Mouse (Mus musculus) left cerebral cortex, postnatal 14 days (tissue): ENCODE measurements around the gene Nemp1. TPM values are rescaled to one million over a fixed set of nuclear protein-coding genes. Genes with fewer than 3 reads are reported as not detected.

Experiments used
- DNase-seq, 2 experiments: peaks; one replicate each; pipeline ENCODE4 v3.0.0; 2021 to 2022; ENCODE audit warnings: low spot score in 2 of 2, mixed read lengths in 1 of 2
- intact Hi-C: fragments of 180-260 bp; cut with DNase I; formaldehyde crosslinking; loops from one replicate; pipeline ENCODE4 v1.15.1; 2025
- total RNA-seq, 2 experiments: library from RNA; stranded (reverse); gene quantifications; 2 replicates each; pipeline ENCODE4 v1.2.3; 2021

The Nemp1 gene
- total RNA-seq, 2 experiments from 2014 or later = 3.9 to 4.6 TPM

- intact Hi-C loops = no loop called here
- peak; percentile 84 to 86 for DNase-seq
Observed at GRCm38 (mm10) chr10:127668093-127669050, 1.7 kb downstream of the Nemp1 start, which contains the start of gene Nab2. Gene Nab2 (minus strand): TSS chr10:127668568.

- peak; percentile 74 to 89 for DNase-seq
- intact Hi-C loops = no loop called here
Observed at GRCm38 (mm10) chr10:127669170-127669569, 2.5 kb downstream of the Nemp1 start.

- intact Hi-C loops = loop anchor here (10.0 kb wide), 1 partner anchor 335 kb away; the partner anchor contains the start of gene Hsd17b6
- no peak for DNase-seq
Observed at GRCm38 (mm10) chr10:127670185-127670584, 3.5 kb downstream of the Nemp1 start.

- intact Hi-C loops = loop anchor here (10.0 kb wide), 1 partner anchor 334 kb away; the partner anchor contains the start of gene Hsd17b6
- no peak for DNase-seq
Observed at GRCm38 (mm10) chr10:127671276-127671675, 4.6 kb downstream of the Nemp1 start.

GRCm38 (mm10) chr10:127674046-127674655 lies 7.5 kb downstream of the Nemp1 start:
- intact Hi-C loops = loop anchor here (10.0 kb wide), 1 partner anchor 331 kb away; the partner anchor contains the start of gene Hsd17b6
- no peak for DNase-seq

- intact Hi-C loops = loop anchor here (5.0 to 10.0 kb wide), 4 partner anchors 33 to 330 kb away; partner anchors contain the start of genes Hsd17b6 and Stat6
- peak; percentile 97 to 99 for DNase-seq
Observed at GRCm38 (mm10) chr10:127674794-127675522, 8.3 kb downstream of the Nemp1 start.

- DNase-seq = no peak
- intact Hi-C loops = loop anchor here (5.0 to 10.0 kb wide), 4 partner anchors 34 to 329 kb away; partner anchors contain the start of genes Hsd17b6 and Stat6
Observed at GRCm38 (mm10) chr10:127675859-127676398, 9.2 kb downstream of the Nemp1 start.

- DNase-seq = peak; percentile 93 to 98
- intact Hi-C loops = loop anchor here (5.0 to 10.0 kb wide), 4 partner anchors 35 to 328 kb away; partner anchors contain the start of genes Hsd17b6 and Stat6
Observed at GRCm38 (mm10) chr10:127676691-127677548, 10.2 kb downstream of the Nemp1 start.

- peak; percentile 65 to 81 for DNase-seq
- intact Hi-C loops = loop anchor here (5.0 to 10.0 kb wide), 4 partner anchors 35 to 327 kb away; partner anchors contain the start of genes Hsd17b6 and Stat6
Observed at GRCm38 (mm10) chr10:127677591-127678336, 11.1 kb downstream of the Nemp1 start.

GRCm38 (mm10) chr10:127679208-127679607 lies 12.5 kb downstream of the Nemp1 start:
- intact Hi-C loops = loop anchor here (5.0 to 10.0 kb wide), 4 partner anchors 37 to 326 kb away; partner anchors contain the start of genes Hsd17b6 and Stat6
- no peak for DNase-seq

GRCm38 (mm10) chr10:127679881-127680280 lies 13.2 kb downstream of the Nemp1 start:
- no peak for DNase-seq
- intact Hi-C loops = loop anchor here (5.0 to 10.0 kb wide), 4 partner anchors 38 to 325 kb away; partner anchors contain the start of genes Hsd17b6 and Stat6

GRCm38 (mm10) chr10:127682886-127683285 lies 16.2 kb downstream of the Nemp1 start:
- intact Hi-C loops = no loop called here
- no peak for DNase-seq

- intact Hi-C loops = no loop called here
- DNase-seq = no peak
Observed at GRCm38 (mm10) chr10:127691053-127691452, 24.4 kb downstream of the Nemp1 start.

GRCm38 (mm10) chr10:127694636-127695035 lies 27.9 kb downstream of the Nemp1 start:
- DNase-seq = peak in 1 of 2 experiments; percentile 50
- intact Hi-C loops = loop anchor here (2.0 to 5.0 kb wide), 2 partner anchors 38 to 243 kb away; no protein-coding TSS in a partner anchor

- intact Hi-C loops = loop anchor here (2.0 to 5.0 kb wide), 2 partner anchors 37 to 242 kb away; no protein-coding TSS in a partner anchor
Observed at GRCm38 (mm10) chr10:127695775-127696174, 29.1 kb downstream of the Nemp1 start.

GRCm38 (mm10) chr10:127698966-127699365 lies 32.3 kb downstream of the Nemp1 start:
- no peak for DNase-seq
- intact Hi-C loops = loop anchor here (5.0 kb wide), 1 partner anchor 238 kb away; no protein-coding TSS in a partner anchor

More at GRCm38 (mm10) chr10:127695775-127696174, 29.1 kb downstream of the Nemp1 start:
- DNase-seq = no peak

- intact Hi-C loops = no loop called here
Observed at GRCm38 (mm10) chr10:127703299-127703698, 36.6 kb downstream of the Nemp1 start.

More at GRCm38 (mm10) chr10:127703299-127703698, 36.6 kb downstream of the Nemp1 start:
- no peak for DNase-seq
